Mouse (Mus musculus) heart, adult 2 months (tissue): Measurements from ENCODE around the gene Ppil6. TPM values are rescaled to one million over a fixed set of nuclear protein-coding genes. Genes with fewer than 3 reads are reported as not detected.
"Not testable (repeated sequence)": the region's sequence is repeated elsewhere in the genome, so short reads cannot be mapped to it uniquely, and the experiment has no call there.

Source experiments
- DNase-seq, 2 experiments: peaks; one replicate each; pipeline ENCODE4 v3.0.0; 2021
- H3K27ac ChIP-seq: fragments of 200-600 bp; 2 replicates; pipeline ENCODE4 v1.8.1; 2022
- H3K27me3 ChIP-seq: fragments of 200-500 bp; 2 replicates; pipeline ENCODE4 v1.6.1; 2012; ENCODE audit warnings: mild to moderate bottlenecking, low read length, inconsistent platforms, mixed read lengths; ENCODE audit not compliant: control insufficient read depth, insufficient read depth
- H3K36me3 ChIP-seq: fragments of 200-500 bp; 2 replicates; pipeline ENCODE4 v1.6.1; 2012; ENCODE audit warnings: low read length, inconsistent platforms; ENCODE audit not compliant: control insufficient read depth, insufficient read depth
- H3K4me1 ChIP-seq: fragments of 200-500 bp; 2 replicates; pipeline ENCODE4 v1.6.1; 2011; ENCODE audit warnings: low read length; ENCODE audit not compliant: control insufficient read depth, insufficient read depth
- H3K4me3 ChIP-seq: fragments of 200-600 bp; 2 replicates; pipeline ENCODE4 v1.8.1; 2022
- H3K79me2 ChIP-seq: fragments of 200-500 bp; replicated peaks from 2 replicates; pipeline ENCODE4 v1.6.1; 2012; ENCODE audit warnings: mild to moderate bottlenecking, inconsistent platforms, low read length, moderate library complexity, mixed read lengths; ENCODE audit not compliant: control insufficient read depth, insufficient read depth
- H3K9ac ChIP-seq: fragments of 200-500 bp; 2 replicates; pipeline ENCODE4 v1.6.1; 2012; ENCODE audit warnings: low read depth, mild to moderate bottlenecking, control low read depth, inconsistent platforms, low read length, mixed read lengths
- CTCF ChIP-seq: fragments of 200-600 bp; IDR thresholded peaks from 2 replicates; pipeline ENCODE4 v1.8.1; 2022; ENCODE audit warnings: antibody characterized with exemption, mild to moderate bottlenecking, moderate library complexity
- EP300 ChIP-seq: fragments of 200-500 bp; IDR thresholded peaks from 2 replicates; pipeline ENCODE4 v1.6.1; 2011; ENCODE audit warnings: low read depth, low read length, control low read depth; ENCODE audit not compliant: insufficient read depth
- POLR2A ChIP-seq: fragments of 200-500 bp; IDR thresholded peaks from 2 replicates; pipeline ENCODE4 v1.6.1; 2011; ENCODE audit warnings: mild to moderate bottlenecking, low read depth, low read length, control low read depth; ENCODE audit not compliant: insufficient read depth
- WGBS: fragments of 180-500 bp; shearing (Covaris S2); methylation state at CpG from one replicate; pipeline ENCODE4 v1.1.7; 2018; 5-methylcytosine and 5-hydroxymethylcytosine counted together
- intact Hi-C: fragments of 180-260 bp; cut with DNase I; formaldehyde crosslinking; loops from one replicate; pipeline ENCODE4 v1.15.1; 2025
- polyA plus RNA-seq: library from polyadenylated mRNA; depleted of rRNA; stranded (reverse); fragments of >200 nt; gene quantifications from 2 replicates; pipeline ENCODE4 v1.2.3, GENCODE M21; 2012
- total RNA-seq, 2 experiments: library from RNA; stranded (reverse); gene quantifications; 2 replicates each; pipeline ENCODE4 v1.2.3; 2021

The Ppil6 gene
- total and polyA plus RNA-seq, 3 experiments, result 0.59 to 1.7 (median 0.84) TPM

- intact Hi-C loops, result no loop called here
- Histone ChIP-seq H3K27me3 (no peaks in the 10 kb centered on the region), H3K79me2 (no peaks in the 10 kb centered on the region), H3K4me1 (peaks cover 7% of the 10 kb centered on the region), H3K27ac (no peak overlapping the region), H3K9ac (no peak overlapping the region), H3K4me3 (peak overlapping the region; percentile 75; the same call in 1 of the 2 replicates), H3K36me3 (no peaks in the 10 kb centered on the region)
- TF ChIP-seq POLR2A, result no peak
- no peak for TF ChIP-seq CTCF
- no peak for TF ChIP-seq EP300
- 35% methylated on average over 4 of the region's 4 CpGs for WGBS
- no peak for DNase-seq
Measured at GRCm38 (mm10) chr10:41491111-41491510, 872 bp downstream of the Ppil6 start.

GRCm38 (mm10) chr10:41500941-41501340 lies 10.7 kb downstream of the Ppil6 start:
- no peaks in the 10 kb centered on the region; the same call in 1 of the 2 replicates for H3K4me1 ChIP-seq
- no peak overlapping the region for H3K9ac ChIP-seq
- 9% methylated on average over 4 of the region's 4 CpGs for WGBS
- no peaks in the 10 kb centered on the region for H3K27me3 ChIP-seq
- H3K27ac ChIP-seq, result peak overlapping the region; percentile 46
- intact Hi-C loops, result loop anchor here (10.0 kb wide), 1 partner anchor 66 kb away; no protein-coding TSS in a partner anchor
- no peaks in the 10 kb centered on the region for H3K79me2 ChIP-seq
- H3K4me3 ChIP-seq, result no peak overlapping the region
- DNase-seq, result peak; percentile 50 to 78
- TF ChIP-seq CTCF, result no peak
- no peaks in the 10 kb centered on the region for H3K36me3 ChIP-seq

GRCm38 (mm10) chr10:41504996-41505395 lies 14.8 kb downstream of the Ppil6 start:
- Histone ChIP-seq H3K79me2 (no peaks in the 10 kb centered on the region), H3K36me3 (no peaks in the 10 kb centered on the region), H3K9ac (no peak overlapping the region), H3K4me1 (no peaks in the 10 kb centered on the region; the same call in 1 of the 2 replicates), H3K27ac (no peak overlapping the region), H3K27me3 (no peaks in the 10 kb centered on the region), H3K4me3 (no peak overlapping the region)
- no peak for DNase-seq
- TF ChIP-seq POLR2A, result no peak
- TF ChIP-seq CTCF, result no peak
- TF ChIP-seq EP300, result no peak
- 100% methylated on average over 1 of the region's 1 CpGs for WGBS
- intact Hi-C loops, result loop anchor here (5.0 to 10.0 kb wide), 2 partner anchors 70 to 503 kb away; no protein-coding TSS in a partner anchor

GRCm38 (mm10) chr10:41505446-41505845 lies 15.2 kb downstream of the Ppil6 start:
- not testable (repeated sequence) for H3K36me3 ChIP-seq, H3K27ac ChIP-seq, H3K27me3 ChIP-seq, H3K4me1 ChIP-seq, H3K9ac ChIP-seq, H3K4me3 ChIP-seq, H3K79me2 ChIP-seq
- TF ChIP-seq EP300 (peak; percentile 78; the same call in 1 of the 2 replicates), CTCF (peak; percentile 87)
- DNase-seq, result peak; percentile 48 to 67
- WGBS, result 1% methylated on average over 3 of the region's 3 CpGs
- intact Hi-C loops, result loop anchor here (5.0 to 10.0 kb wide), 2 partner anchors 71 to 503 kb away; no protein-coding TSS in a partner anchor

GRCm38 (mm10) chr10:41509160-41509559 lies 18.9 kb downstream of the Ppil6 start:
- Histone ChIP-seq H3K9ac (no peak overlapping the region), H3K79me2 (no peaks in the 10 kb centered on the region), H3K4me1 (no peaks in the 10 kb centered on the region), H3K36me3 (no peaks in the 10 kb centered on the region), H3K4me3 (no peak overlapping the region), H3K27me3 (no peaks in the 10 kb centered on the region), H3K27ac (no peak overlapping the region)
- peak in 1 of 2 experiments; percentile 34 for DNase-seq
- WGBS, result 31% methylated on average over 2 of the region's 2 CpGs
- TF ChIP-seq POLR2A (no peak), CTCF (peak; percentile 69), EP300 (no peak)
- intact Hi-C loops, result loop anchor here (2.0 to 10.0 kb wide), 3 partner anchors 74 to 507 kb away; no protein-coding TSS in a partner anchor

GRCm38 (mm10) chr10:41514301-41514700 lies 24.1 kb downstream of the Ppil6 start:
- Histone ChIP-seq H3K9ac (no peak overlapping the region), H3K4me1 (no peaks in the 10 kb centered on the region), H3K36me3 (no peaks in the 10 kb centered on the region), H3K79me2 (no peaks in the 10 kb centered on the region), H3K4me3 (no peak overlapping the region), H3K27ac (no peak overlapping the region), H3K27me3 (no peaks in the 10 kb centered on the region)
- TF ChIP-seq CTCF (no peak), EP300 (no peak), POLR2A (no peak)
- intact Hi-C loops, result no loop called here
- DNase-seq, result peak in 1 of 2 experiments; percentile 26
- WGBS, result 62% methylated on average over 4 of the region's 4 CpGs

- Histone ChIP-seq H3K4me1 (no peaks in the 10 kb centered on the region), H3K36me3 (no peaks in the 10 kb centered on the region), H3K27ac (no peak overlapping the region), H3K79me2 (no peaks in the 10 kb centered on the region), H3K4me3 (no peak overlapping the region), H3K27me3 (no peaks in the 10 kb centered on the region), H3K9ac (no peak overlapping the region)
- DNase-seq, result no peak
- no peak for TF ChIP-seq CTCF
- intact Hi-C loops, result loop anchor here (5.0 kb wide), 2 partner anchors 213 to 782 kb away; partner anchors contain the start of genes Ak9 and Fig4
Measured at GRCm38 (mm10) chr10:41514921-41515320, 24.7 kb downstream of the Ppil6 start.
